Mouse (Mus musculus) CH12.LX (cell line): ENCODE measurements around the gene Capn8. TPM values are rescaled to one million over a fixed set of nuclear protein-coding genes. Genes with fewer than 3 reads are reported as not detected.

Experiments used
- DNase-seq: peaks from one replicate; pipeline ENCODE4 v3.0.0-alpha.2; 2013; ENCODE audit errors: extremely low read depth
- H3K27ac ChIP-seq: 2 replicates; pipeline ENCODE4 v1.5.1; 2012; ENCODE audit warnings: low read depth, mild to moderate bottlenecking, control low read depth, moderate library complexity; ENCODE audit not compliant: insufficient read depth
- H3K27me3 ChIP-seq: replicated peaks from 2 replicates; pipeline ENCODE3; 2012; ENCODE audit warnings: inconsistent platforms
- H3K36me3 ChIP-seq, 2 experiments: replicated peaks in 1 of 2; 2 replicates each; pipeline versions ENCODE3 to v1.6.1; 2012; ENCODE audit warnings: inconsistent platforms in 1 of 2, low read length in 1 of 2, mild to moderate bottlenecking in 1 of 2, mixed read lengths in 1 of 2, moderate library complexity in 1 of 2; ENCODE audit not compliant: control insufficient read depth in 1 of 2, insufficient read depth in 1 of 2
- H3K4me1 ChIP-seq, 2 experiments: 2 replicates each; pipeline ENCODE4 v1.6.1; 2012; ENCODE audit warnings: inconsistent platforms in 1 of 2, moderate library complexity in 1 of 2; ENCODE audit not compliant: insufficient read depth in 2 of 2, control insufficient read depth in 1 of 2
- H3K4me2 ChIP-seq: 2 replicates; pipeline ENCODE4 v1.6.1; 2012; ENCODE audit warnings: low read depth, mild to moderate bottlenecking, control low read depth; ENCODE audit not compliant: poor library complexity, insufficient read depth, severe bottlenecking
- H3K4me3 ChIP-seq, 3 experiments: fragments of 150-350 bp in 1 of 3; sonication (generic) in 1 of 3; replicated peaks in 1 of 3; 2 replicates each; pipeline versions ENCODE3 to v1.5.1; 2011 to 2012; ENCODE audit warnings: low read depth in 2 of 3, low read length in 2 of 3, mild to moderate bottlenecking in 2 of 3, moderate library complexity in 2 of 3, control low read depth in 1 of 3, improper control_type of control experiment in 1 of 3, inconsistent platforms in 1 of 3, mixed read lengths in 1 of 3; ENCODE audit not compliant: poor library complexity in 1 of 3
- H3K79me2 ChIP-seq: replicated peaks from 2 replicates; pipeline ENCODE4 v1.6.1; 2012; ENCODE audit warnings: mild to moderate bottlenecking, moderate library complexity; ENCODE audit not compliant: control insufficient read depth, poor library complexity, insufficient read depth, severe bottlenecking; ENCODE audit errors: extremely low read depth
- H3K9ac ChIP-seq: 2 replicates; pipeline ENCODE4 v1.6.1; 2012; ENCODE audit warnings: low read depth, mild to moderate bottlenecking, control low read depth, moderate library complexity; ENCODE audit not compliant: insufficient read depth
- H3K9me3 ChIP-seq: replicated peaks from 2 replicates; pipeline ENCODE3; 2012; ENCODE audit warnings: low read length, inconsistent platforms, mixed read lengths
- CHD1 ChIP-seq: IDR thresholded peaks from 2 replicates; pipeline ENCODE4 v1.6.1; 2012; ENCODE audit warnings: low read depth, low read length, improper control_type of control experiment, inconsistent platforms
- CHD2 ChIP-seq: IDR thresholded peaks from 2 replicates; pipeline ENCODE4 v1.6.1; 2011; ENCODE audit warnings: low read length, improper control_type of control experiment
- ETS1 ChIP-seq: conservative IDR thresholded peaks from 2 replicates; pipeline ENCODE4 v1.6.1; 2012; ENCODE audit warnings: low read depth, mild to moderate bottlenecking, inconsistent platforms, low read length, improper control_type of control experiment, moderate library complexity
- GABPA ChIP-seq: IDR thresholded peaks from 2 replicates; pipeline ENCODE4 v1.6.1; 2012; ENCODE audit warnings: low read depth, low read length, improper control_type of control experiment, inconsistent platforms; ENCODE audit not compliant: insufficient replicate concordance
- HCFC1 ChIP-seq: IDR thresholded peaks from 2 replicates; pipeline ENCODE4 v1.6.1; 2012; ENCODE audit warnings: low read depth, mild to moderate bottlenecking, inconsistent platforms, low read length, improper control_type of control experiment
- JUN ChIP-seq: IDR thresholded peaks from 2 replicates; pipeline ENCODE4 v1.6.1; 2011; ENCODE audit warnings: low read depth, mild to moderate bottlenecking, low read length, improper control_type of control experiment, moderate library complexity; ENCODE audit not compliant: insufficient read depth
- JUND ChIP-seq: conservative IDR thresholded peaks from 2 replicates; pipeline ENCODE4 v1.6.1; 2011; ENCODE audit warnings: low read depth, low read length, improper control_type of control experiment
- MAFK ChIP-seq: IDR thresholded peaks from 2 replicates; pipeline ENCODE4 v1.6.1; 2011; ENCODE audit warnings: low read length, improper control_type of control experiment; ENCODE audit not compliant: insufficient replicate concordance
- MAX ChIP-seq: IDR thresholded peaks from 2 replicates; pipeline ENCODE4 v1.6.1; 2011; ENCODE audit warnings: low read length, improper control_type of control experiment
- MAZ ChIP-seq: IDR thresholded peaks from 2 replicates; pipeline ENCODE4 v1.6.1; 2012; ENCODE audit warnings: low read depth, mild to moderate bottlenecking, inconsistent platforms, low read length, improper control_type of control experiment, moderate library complexity
- MEF2A ChIP-seq: IDR thresholded peaks from 2 replicates; pipeline ENCODE4 v1.6.1; 2014; ENCODE audit warnings: low read depth, mild to moderate bottlenecking, inconsistent platforms, low read length, improper control_type of control experiment, borderline replicate concordance
- MXI1 ChIP-seq: IDR thresholded peaks from 2 replicates; pipeline ENCODE4 v1.6.1; 2011; ENCODE audit warnings: mild to moderate bottlenecking, low read depth, low read length, improper control_type of control experiment
- NELFE ChIP-seq: IDR thresholded peaks from 2 replicates; pipeline ENCODE4 v1.6.1; 2011; ENCODE audit warnings: low read depth, low read length, improper control_type of control experiment
- POLR2AphosphoS2 ChIP-seq: IDR thresholded peaks from 2 replicates; pipeline ENCODE4 v1.6.1; 2011; ENCODE audit warnings: low read depth, low read length, improper control_type of control experiment
- RAD21 ChIP-seq: IDR thresholded peaks from 2 replicates; pipeline ENCODE4 v1.6.1; 2011; ENCODE audit warnings: low read depth, mild to moderate bottlenecking, low read length, improper control_type of control experiment, moderate library complexity
- RCOR1 ChIP-seq: conservative IDR thresholded peaks from 2 replicates; pipeline ENCODE4 v1.6.1; 2012; ENCODE audit warnings: low read depth, mild to moderate bottlenecking, inconsistent platforms, low read length, improper control_type of control experiment
- SIN3A ChIP-seq: IDR thresholded peaks from 2 replicates; pipeline ENCODE4 v1.6.1; 2012; ENCODE audit warnings: low read length, improper control_type of control experiment, inconsistent platforms
- SMC3 ChIP-seq: IDR thresholded peaks from 2 replicates; pipeline ENCODE4 v1.6.1; 2011; ENCODE audit warnings: low read depth, low read length, improper control_type of control experiment
- TCF12 ChIP-seq: IDR thresholded peaks from 2 replicates; pipeline ENCODE4 v1.6.1; 2014; ENCODE audit warnings: low read depth, mild to moderate bottlenecking, inconsistent platforms, low read length, improper control_type of control experiment
- UBTF ChIP-seq: IDR thresholded peaks from 2 replicates; pipeline ENCODE4 v1.6.1; 2012; ENCODE audit warnings: low read depth, mild to moderate bottlenecking, inconsistent platforms, low read length, improper control_type of control experiment, moderate library complexity
- USF1 ChIP-seq: IDR thresholded peaks from 2 replicates; pipeline ENCODE4 v1.6.1; 2014; ENCODE audit warnings: low read depth, mild to moderate bottlenecking, inconsistent platforms, low read length, improper control_type of control experiment
- USF2 ChIP-seq: conservative IDR thresholded peaks from 2 replicates; pipeline ENCODE4 v1.6.1; 2011; ENCODE audit warnings: low read depth, low read length, improper control_type of control experiment
- ZMIZ1 ChIP-seq: IDR thresholded peaks from 2 replicates; pipeline ENCODE4 v1.6.1; 2012; ENCODE audit warnings: low read depth, mild to moderate bottlenecking, inconsistent platforms, low read length, improper control_type of control experiment
- ZNF384 ChIP-seq: IDR thresholded peaks from 2 replicates; pipeline ENCODE4 v1.6.1; 2012; ENCODE audit warnings: low read depth, low read length, improper control_type of control experiment, inconsistent platforms
- dilution Hi-C: fragments of 300-500 bp; cut with MboI; formaldehyde crosslinking; loops from 2 replicates; pipeline ENCODE4 v1.14.3; 2020; ENCODE audit warnings: low sequenced_read_pairs; ENCODE audit not compliant: extremely low pct_unique_long_range_greater_than_20kb, extremely low pct_ligation_motif_present
- in situ Hi-C: fragments of 300-500 bp; cut with MboI; formaldehyde crosslinking; loops from 3 replicates; pipeline ENCODE4 v1.14.3; 2019; ENCODE audit warnings: low sequenced_read_pairs, low pct_ligation_motif_present, low pct_unique_long_range_greater_than_20kb, mixed read lengths
- polyA plus RNA-seq: library from polyadenylated mRNA; unstranded; fragments of >175 nt; gene quantifications from 2 replicates; pipeline ENCODE4 v1.2.1, GENCODE M21; 2012; ENCODE audit warnings: low read depth; ENCODE audit not compliant: insufficient read length
- total RNA-seq, 2 experiments: library from RNA; depleted of rRNA; stranded (reverse); fragments of 300-350 nt in 1 of 2; fragments of >200 nt in 1 of 2; gene quantifications; 2 replicates each; pipeline ENCODE4 v1.2.3; 2012 to 2014

Gene Capn8
- total and polyA plus RNA-seq, 3 experiments = not detected

GRCm38 (mm10) chr1:182645211-182645668 lies 80.4 kb downstream of the Capn8 start:
- H3K79me2 ChIP-seq = no peaks in the 10 kb centered on the region
- peaks cover 9% of the 10 kb centered on the region for H3K27me3 ChIP-seq
- no peak overlapping the region for H3K9ac ChIP-seq
- TF ChIP-seq SMC3 = no peak
- no peak for TF ChIP-seq CHD2
- TF ChIP-seq USF2 = no peak
- TF ChIP-seq MXI1 = no peak
- TF ChIP-seq GABPA = no peak
- TF ChIP-seq NELFE = no peak
- no peak for TF ChIP-seq JUN
- no peak for TF ChIP-seq ETS1
- no peak for TF ChIP-seq SIN3A
- TF ChIP-seq UBTF = no peak
- TF ChIP-seq POLR2AphosphoS2 = no peak
- TF ChIP-seq ZNF384 = no peak
- no peak for TF ChIP-seq USF1
- TF ChIP-seq RCOR1 = no peak
- no peak overlapping the region for H3K4me2 ChIP-seq
- no peak overlapping the region for H3K27ac ChIP-seq
- peaks cover 30% of the 10 kb centered on the region for H3K9me3 ChIP-seq
- no peak for DNase-seq
- dilution Hi-C loops (no loop called here), in situ Hi-C loops (no loop called here)
- H3K4me1 ChIP-seq = no peaks in the 10 kb centered on the region
- no peak overlapping the region for H3K4me3 ChIP-seq
- H3K36me3 ChIP-seq = no peaks in the 10 kb centered on the region

- Histone ChIP-seq H3K4me1 (no peaks in the 10 kb centered on the region), H3K9me3 (peaks cover 34% of the 10 kb centered on the region), H3K79me2 (no peaks in the 10 kb centered on the region), H3K27ac (no peak overlapping the region), H3K4me3 (no peak overlapping the region), H3K9ac (no peak overlapping the region), H3K36me3 (no peaks in the 10 kb centered on the region), H3K27me3 (peaks cover 11% of the 10 kb centered on the region), H3K4me2 (no peak overlapping the region)
- TF ChIP-seq SMC3 = no peak
- TF ChIP-seq MAFK = no peak
- TF ChIP-seq HCFC1 = no peak
- TF ChIP-seq UBTF = no peak
- no peak for TF ChIP-seq RAD21
- TF ChIP-seq MAX = no peak
- no peak for TF ChIP-seq MAZ
- TF ChIP-seq POLR2AphosphoS2 = no peak
- TF ChIP-seq ZMIZ1 = no peak
- TF ChIP-seq MEF2A = no peak
- no peak for TF ChIP-seq JUND
- no peak for TF ChIP-seq TCF12
- TF ChIP-seq CHD1 = no peak
- no peak for TF ChIP-seq CHD2
- in situ Hi-C loops = no loop called here
- dilution Hi-C loops = no loop called here
- DNase-seq = no peak
Measured at GRCm38 (mm10) chr1:182646796-182647195, 82.0 kb downstream of the Capn8 start.
